Mouse (Mus musculus) layer of hippocampus, adult 2 months (tissue): ENCODE results near the gene Akr1b8. TPM values are rescaled to one million over a fixed set of nuclear protein-coding genes. Genes with fewer than 3 reads are reported as not detected.
"Not testable (repeated sequence)": the region's sequence is repeated elsewhere in the genome, so short reads cannot be mapped to it uniquely, and the experiment has no call there.

Experiments
- DNase-seq, 2 experiments: peaks; one replicate each; pipeline ENCODE4 v3.0.0; 2022; ENCODE audit warnings: low spot score in 2 of 2
- H3K27ac ChIP-seq: fragments of 200-600 bp; 2 replicates; pipeline ENCODE4 v1.8.1; 2022
- H3K4me3 ChIP-seq: fragments of 200-600 bp; 2 replicates; pipeline ENCODE4 v1.8.1; 2022; ENCODE audit warnings: mild to moderate bottlenecking
- CTCF ChIP-seq: fragments of 200-600 bp; conservative IDR thresholded peaks from 2 replicates; pipeline ENCODE4 v1.8.1; 2022; ENCODE audit warnings: antibody characterized with exemption, mild to moderate bottlenecking, moderate library complexity
- total RNA-seq, 2 experiments: library from RNA; stranded (reverse); gene quantifications; 2 replicates each; pipeline ENCODE4 v1.2.3; 2021

Akr1b8 gene
- total RNA-seq, 2 experiments from 2014 or later: 0.44 to 0.82 TPM

- no peak overlapping the region for H3K27ac ChIP-seq
- no peak for DNase-seq
- H3K4me3 ChIP-seq: no peak overlapping the region
- no peak for TF ChIP-seq CTCF
These were observed 44.5 kb downstream of the Akr1b8 start for GRCm38 (mm10) chr6:34398431-34398830.

- DNase-seq: no peak
- no peak for TF ChIP-seq CTCF
- Histone ChIP-seq H3K27ac (no peak overlapping the region), H3K4me3 (no peak overlapping the region)
These were observed 45.8 kb downstream of the Akr1b8 start for GRCm38 (mm10) chr6:34399606-34400220.

GRCm38 (mm10) chr6:34400696-34401095, 46.8 kb downstream of the Akr1b8 start:
- no peak overlapping the region for H3K4me3 ChIP-seq
- no peak overlapping the region for H3K27ac ChIP-seq
- TF ChIP-seq CTCF: no peak
- DNase-seq: no peak

- no peak overlapping the region for H3K27ac ChIP-seq
- H3K4me3 ChIP-seq: no peak overlapping the region
- DNase-seq: no peak
- TF ChIP-seq CTCF: no peak
These were observed 52.8 kb downstream of the Akr1b8 start for GRCm38 (mm10) chr6:34406746-34407145.

GRCm38 (mm10) chr6:34407403-34407802, 53.5 kb downstream of the Akr1b8 start:
- no peak overlapping the region for H3K27ac ChIP-seq
- TF ChIP-seq CTCF: no peak
- DNase-seq: no peak
- no peak overlapping the region for H3K4me3 ChIP-seq

GRCm38 (mm10) chr6:34412023-34412422, 58.1 kb downstream of the Akr1b8 start, which contains the start of gene Akr1b7:
TSS of gene Akr1b7 (plus strand) at chr6:34412334.
- no peak for TF ChIP-seq CTCF
- no peak within 1 kb of the TSS for H3K4me3 ChIP-seq
- H3K27ac ChIP-seq: no peak within 1 kb of the TSS
- DNase-seq: no peak

GRCm38 (mm10) chr6:34412688-34413087, 58.8 kb downstream of the Akr1b8 start:
- TF ChIP-seq CTCF: no peak
- H3K27ac ChIP-seq: no peak overlapping the region
- no peak for DNase-seq
- no peak overlapping the region for H3K4me3 ChIP-seq

GRCm38 (mm10) chr6:34413386-34413785, 59.5 kb downstream of the Akr1b8 start:
- not testable (repeated sequence) for H3K27ac ChIP-seq, H3K4me3 ChIP-seq, DNase-seq

- no peak for DNase-seq
- TF ChIP-seq CTCF: no peak
- Histone ChIP-seq H3K4me3 (no peak overlapping the region), H3K27ac (no peak overlapping the region)
These were observed 62.6 kb downstream of the Akr1b8 start for GRCm38 (mm10) chr6:34416521-34416920.

Other genes starting within 250 kb of the Akr1b8 start
- gene Slc35b4, start 177.0 kb upstream of the Akr1b8 start, total RNA-seq: 10 to 100 TPM; 56.9 to 60.9 TPM
- 10 to 100 TPM; 42.1 to 46.3 TPM for gene Akr1b3, start 36.6 kb upstream of the Akr1b8 start, total RNA-seq
- 10 to 100 TPM; 26.7 to 26.9 TPM for gene Akr1b10, start 30.1 kb downstream of the Akr1b8 start, total RNA-seq
- gene Akr1b7, start 58.2 kb downstream of the Akr1b8 start, total RNA-seq: not detected
- gene Bpgm, start 122.1 kb downstream of the Akr1b8 start, total RNA-seq: 10 to 100 TPM; 69.8 to 70.9 TPM
- gene Cald1, start 244.4 kb downstream of the Akr1b8 start, total RNA-seq: 10 to 100 TPM; 32.9 to 38.8 TPM